Comparison of ENCODE assay signal across 9 mouse cellular contexts in the genomic region with DNA sequence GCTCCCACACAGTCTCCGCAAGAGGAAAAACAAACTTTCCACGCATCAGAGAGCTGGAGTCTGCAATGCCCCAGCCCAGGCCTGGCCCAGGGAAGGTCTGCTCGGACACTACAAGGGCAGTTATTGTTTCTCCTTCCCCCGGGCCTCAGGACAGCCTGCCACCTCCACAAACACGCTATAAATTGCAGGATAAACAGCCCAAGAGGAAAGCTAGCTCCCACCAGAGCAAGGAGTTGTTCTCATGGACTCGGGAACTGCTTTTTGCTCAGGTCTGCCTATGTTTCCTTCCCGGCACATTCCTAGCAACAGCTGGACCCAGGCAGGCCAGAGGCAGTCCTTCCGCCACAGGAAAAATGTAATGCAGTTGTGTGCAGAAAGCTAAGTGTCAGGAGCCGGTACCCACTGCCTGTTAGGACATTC. TPM values are rescaled to one million over a fixed set of nuclear protein-coding genes. Genes with fewer than 3 reads are reported as not detected.
DNase-seq lines count a peak whose midpoint lies in the region; ATAC-seq and TF ChIP-seq lines count a peak whose summit lies in the region.
"Had no signal": no experiment of that assay in that cellular context is flagged by ENCODE, and none has a peak within 500 bp of the region (broad histone marks: within the 10 kb centered on the region; RNA-seq: fewer than 3 reads in every experiment).

No protein-coding gene starts in this region.

- in situ Hi-C loops in Patski (cut with MboI; ENCODE audit: low pct_unique_long_range_greater_than_20kb) = no loop called here

- no peak for DNase-seq in Patski (ENCODE audit: low read depth, low spot score)
- DNase-seq in intestine, embryonic 14.5 days (ENCODE audit: low spot score) = no peak
- DNase-seq in kidney, postnatal 4 days = peak; percentile 55 to 74
- DNase-seq in frontal cortex, postnatal 10 days (ENCODE audit: low spot score in 2 of 2) = no peak
- DNase-seq in ovary, postnatal 10 days (ENCODE audit: low spot score) = no peak
- no peak for DNase-seq in thymus, postnatal 14 days

- 57% methylated on average over 9 of the region's 9 CpGs for WGBS in heart, embryonic 13.5 days
- WGBS in heart, embryonic 12.5 days = 62% methylated on average over 9 of the region's 9 CpGs
- 47% methylated on average over 9 of the region's 9 CpGs for WGBS in intestine, embryonic 14.5 days

- POLR2A ChIA-PET in Patski (lab: Charles Lee) = no interaction called here

- H3K4me2 ChIP-seq in heart, embryonic 13.5 days = no peak overlapping the region
- no peak overlapping the region for H3K4me2 ChIP-seq in heart, embryonic 12.5 days
- H3K4me2 ChIP-seq in intestine, embryonic 14.5 days (ENCODE audit: low read length) = no peak overlapping the region

- CTCF ChIA-PET in Patski (lab: Charles Lee) = interaction anchor here (0.8 to 3.6 kb wide), 4 partner anchors 9 to 33 kb away, joined by 3 to 9 read pairs (median 6); no protein-coding TSS in a partner anchor

- H3K36me3 ChIP-seq in heart, embryonic 13.5 days = peaks cover 6% of the 10 kb centered on the region
- no peaks in the 10 kb centered on the region for H3K36me3 ChIP-seq in heart, embryonic 12.5 days
- H3K36me3 ChIP-seq in intestine, embryonic 14.5 days (ENCODE audit: control insufficient read depth, insufficient read depth, low read length) = no peaks in the 10 kb centered on the region

- H3K9ac ChIP-seq in heart, embryonic 13.5 days = no peak overlapping the region
- H3K9ac ChIP-seq in heart, embryonic 12.5 days = no peak overlapping the region
- H3K9ac ChIP-seq in intestine, embryonic 14.5 days (ENCODE audit: low read length) = no peak overlapping the region

- TF ChIP-seq CTCF in Patski (IDR thresholded peaks at IDR 0.05) = no peak

- H3K4me3 ChIP-seq in heart, embryonic 13.5 days = no peak overlapping the region
- no peak overlapping the region for H3K4me3 ChIP-seq in heart, embryonic 12.5 days
- H3K4me3 ChIP-seq in intestine, embryonic 14.5 days (ENCODE audit: low read depth, low read length) = no peak overlapping the region
- H3K4me3 ChIP-seq: megakaryocyte, embryonic 14.5 days had no signal

- H3K27me3 ChIP-seq in heart, embryonic 13.5 days (replicated peaks) = 0 out of 2 replicates have a peak, but pooled peaks cover 3% of the 10 kb centered on the region
- no peaks in the 10 kb centered on the region for H3K27me3 ChIP-seq in heart, embryonic 12.5 days (replicated peaks)
- H3K27me3 ChIP-seq in Patski = no peaks in the 10 kb centered on the region
- H3K27me3 ChIP-seq in intestine, embryonic 14.5 days (replicated peaks; ENCODE audit: control insufficient read depth, insufficient read depth, low read length) = no peaks in the 10 kb centered on the region

- peak overlapping the region; percentile 43; the same call in 1 of the 2 replicates for H3K27ac ChIP-seq in heart, embryonic 13.5 days (replicated peaks)
- H3K27ac ChIP-seq in heart, embryonic 12.5 days (ENCODE audit: poor library complexity, severe bottlenecking) = no peak overlapping the region
- H3K27ac ChIP-seq in intestine, embryonic 14.5 days (ENCODE audit: low read depth) = peak overlapping the region; percentile 3; the same call in 1 of the 2 replicates

- ATAC-seq in heart, embryonic 13.5 days (ENCODE audit: extremely low read depth, insufficient number of reproducible peaks, low FRiP score, low TSS enrichment) = no peak
- ATAC-seq in heart, embryonic 12.5 days (ENCODE audit: insufficient number of reproducible peaks, low FRiP score) = no peak
- ATAC-seq in Patski = peak; percentile 24
- ATAC-seq in intestine, embryonic 14.5 days (replicated peaks; ENCODE audit: low FRiP score, low TSS enrichment, low read depth) = no peak

- peaks cover 18% of the 10 kb centered on the region for H3K4me1 ChIP-seq in heart, embryonic 13.5 days
- peaks cover 10% of the 10 kb centered on the region for H3K4me1 ChIP-seq in heart, embryonic 12.5 days (replicated peaks)
- no peaks in the 10 kb centered on the region for H3K4me1 ChIP-seq in intestine, embryonic 14.5 days (replicated peaks; ENCODE audit: control insufficient read depth, insufficient read depth, low read length)

- no peaks in the 10 kb centered on the region for H3K9me3 ChIP-seq in heart, embryonic 13.5 days
- H3K9me3 ChIP-seq in heart, embryonic 12.5 days (replicated peaks) = 0 out of 2 replicates have a peak, but pooled peaks cover 4% of the 10 kb centered on the region
- no peaks in the 10 kb centered on the region for H3K9me3 ChIP-seq in intestine, embryonic 14.5 days (ENCODE audit: control insufficient read depth, low read length)

RNA-seq across cellular contexts. Expression of gene Cd82, which starts 23.6 kb away (rescaled TPM):
- polyA plus RNA-seq in heart, embryonic 13.5 days (2015; fragmentation: Nextera tagmentation; extraction: Ambion mirVana) = 24.6 and 27.2 TPM in 2 replicates
- 18.3 and 19.6 TPM in 2 replicates for polyA plus RNA-seq in heart, embryonic 12.5 days (2016; fragmentation: Nextera tagmentation; extraction: Ambion mirVana)
- 63.2 TPM for polyA plus RNA-seq in Patski (2021)
- 41.3 and 43.4 TPM in 2 replicates for polyA plus RNA-seq in intestine, embryonic 14.5 days (2014; fragmentation: Nextera tagmentation; extraction: Ambion mirVana)

Comparison
In these comparisons a context has a peak if more than half of its experiments do, and no peak if none do; other contexts are left out.
1. DNase-seq: peak in kidney, postnatal 4 days (2 of 2); none in Patski (single experiment), intestine, embryonic 14.5 days (single experiment), frontal cortex, postnatal 10 days (0 of 2), ovary, postnatal 10 days (single experiment) and thymus, postnatal 14 days (single experiment).